Mouse (Mus musculus): ENCODE measurements around the gene Arpp21. TPM values are rescaled to one million over a fixed set of nuclear protein-coding genes. Genes with fewer than 3 reads are reported as not detected.

Arpp21 gene
- polyA plus RNA-seq, 1 experiment from 2014 or later = 27.4 TPM

GRCm38 (mm10) chr9:112233822-112234504, 1.8 kb downstream of the Arpp21 start:
- DNase-seq = no peak
- Histone ChIP-seq H3K27ac (replicated peaks; ENCODE audit: low read depth, low read length) (peak overlapping the region; percentile 93), H3K4me3 (replicated peaks; ENCODE audit: low read depth, low read length) (peak overlapping the region; percentile 64), H3K9ac (replicated peaks; ENCODE audit: low read length) (peak overlapping the region; percentile 90), H3K9me3 (ENCODE audit: control insufficient read depth, low read length) (no peaks in the 10 kb centered on the region), H3K4me1 (ENCODE audit: control insufficient read depth, insufficient read depth, low read length) (0 out of 2 replicates have a peak, but pooled peaks cover 2% of the 10 kb centered on the region), H3K4me2 (ENCODE audit: low read length) (peak overlapping the region; percentile 85), H3K36me3 (ENCODE audit: control insufficient read depth, insufficient read depth, low read length) (no peaks in the 10 kb centered on the region), H3K27me3 (ENCODE audit: control insufficient read depth, insufficient read depth, low read length) (no peaks in the 10 kb centered on the region)
- 17% methylated on average over 12 of the region's 12 CpGs for WGBS
- no peak for ATAC-seq (ENCODE audit: low FRiP score, low TSS enrichment)

GRCm38 (mm10) chr9:112233378-112233777, 2.4 kb downstream of the Arpp21 start:
- H3K9ac ChIP-seq (replicated peaks; ENCODE audit: low read length) = peak overlapping the region; percentile 90
- H3K27ac ChIP-seq (replicated peaks; ENCODE audit: low read depth, low read length) = peak overlapping the region; percentile 93
- 0 out of 2 replicates have a peak, but pooled peaks cover 2% of the 10 kb centered on the region for H3K4me1 ChIP-seq (ENCODE audit: control insufficient read depth, insufficient read depth, low read length)
- peak overlapping the region; percentile 85 for H3K4me2 ChIP-seq (ENCODE audit: low read length)
- 62% methylated on average over 6 of the region's 6 CpGs for WGBS
- ATAC-seq (ENCODE audit: low FRiP score, low TSS enrichment) = no peak
- no peaks in the 10 kb centered on the region for H3K9me3 ChIP-seq (ENCODE audit: control insufficient read depth, low read length)
- no peaks in the 10 kb centered on the region for H3K36me3 ChIP-seq (ENCODE audit: control insufficient read depth, insufficient read depth, low read length)
- H3K4me3 ChIP-seq (replicated peaks; ENCODE audit: low read depth, low read length) = peak overlapping the region; percentile 64
- H3K27me3 ChIP-seq (ENCODE audit: control insufficient read depth, insufficient read depth, low read length) = no peaks in the 10 kb centered on the region
- DNase-seq = no peak

- Histone ChIP-seq H3K36me3 (ENCODE audit: control insufficient read depth, insufficient read depth, low read length) (no peaks in the 10 kb centered on the region), H3K9ac (replicated peaks; ENCODE audit: low read length) (peak overlapping the region; percentile 90), H3K4me2 (ENCODE audit: low read length) (peak overlapping the region; percentile 85), H3K9me3 (ENCODE audit: control insufficient read depth, low read length) (no peaks in the 10 kb centered on the region), H3K27ac (replicated peaks; ENCODE audit: low read depth, low read length) (peak overlapping the region; percentile 93), H3K4me1 (ENCODE audit: control insufficient read depth, insufficient read depth, low read length) (0 out of 2 replicates have a peak, but pooled peaks cover 2% of the 10 kb centered on the region), H3K27me3 (ENCODE audit: control insufficient read depth, insufficient read depth, low read length) (no peaks in the 10 kb centered on the region), H3K4me3 (replicated peaks; ENCODE audit: low read depth, low read length) (peak overlapping the region; percentile 64)
- peak; percentile 46 for DNase-seq
- 61% methylated on average over 8 of the region's 8 CpGs for WGBS
- no peak for ATAC-seq (ENCODE audit: low FRiP score, low TSS enrichment)
These were observed 3.7 kb downstream of the Arpp21 start for GRCm38 (mm10) chr9:112231935-112232575.

- DNase-seq (no peak), ATAC-seq (ENCODE audit: low FRiP score, low TSS enrichment) (no peak)
- Histone ChIP-seq H3K9me3 (ENCODE audit: control insufficient read depth, low read length) (no peaks in the 10 kb centered on the region), H3K4me2 (ENCODE audit: low read length) (peak overlapping the region; percentile 85), H3K9ac (replicated peaks; ENCODE audit: low read length) (no peak overlapping the region), H3K4me3 (replicated peaks; ENCODE audit: low read depth, low read length) (peak overlapping the region; percentile 64), H3K36me3 (ENCODE audit: control insufficient read depth, insufficient read depth, low read length) (no peaks in the 10 kb centered on the region), H3K27ac (replicated peaks; ENCODE audit: low read depth, low read length) (no peak overlapping the region), H3K27me3 (ENCODE audit: control insufficient read depth, insufficient read depth, low read length) (no peaks in the 10 kb centered on the region), H3K4me1 (ENCODE audit: control insufficient read depth, insufficient read depth, low read length) (0 out of 2 replicates have a peak, but pooled peaks cover 2% of the 10 kb centered on the region)
- WGBS = 83% methylated on average over 5 of the region's 5 CpGs
These were observed 4.4 kb downstream of the Arpp21 start for GRCm38 (mm10) chr9:112231383-112231782.

GRCm38 (mm10) chr9:112230716-112231361, 4.9 kb downstream of the Arpp21 start:
- H3K4me1 ChIP-seq (ENCODE audit: control insufficient read depth, insufficient read depth, low read length) = 0 out of 2 replicates have a peak, but pooled peaks cover 2% of the 10 kb centered on the region
- DNase-seq (no peak), ATAC-seq (ENCODE audit: low FRiP score, low TSS enrichment) (no peak)
- peak overlapping the region; percentile 64 for H3K4me3 ChIP-seq (replicated peaks; ENCODE audit: low read depth, low read length)
- no peak overlapping the region for H3K27ac ChIP-seq (replicated peaks; ENCODE audit: low read depth, low read length)
- H3K9ac ChIP-seq (replicated peaks; ENCODE audit: low read length) = no peak overlapping the region
- no peaks in the 10 kb centered on the region for H3K9me3 ChIP-seq (ENCODE audit: control insufficient read depth, low read length)
- H3K4me2 ChIP-seq (ENCODE audit: low read length) = peak overlapping the region; percentile 85
- H3K36me3 ChIP-seq (ENCODE audit: control insufficient read depth, insufficient read depth, low read length) = no peaks in the 10 kb centered on the region
- no peaks in the 10 kb centered on the region for H3K27me3 ChIP-seq (ENCODE audit: control insufficient read depth, insufficient read depth, low read length)
- 90% methylated on average over 4 of the region's 4 CpGs for whole genome bisulfite sequencing

- WGBS = 84% methylated on average over 3 of the region's 3 CpGs
- H3K27ac ChIP-seq (replicated peaks; ENCODE audit: low read depth, low read length) = no peak overlapping the region
- no peak for ATAC-seq (ENCODE audit: low FRiP score, low TSS enrichment)
- H3K4me1 ChIP-seq (ENCODE audit: control insufficient read depth, insufficient read depth, low read length) = no peaks in the 10 kb centered on the region
- no peak overlapping the region for H3K9ac ChIP-seq (replicated peaks; ENCODE audit: low read length)
- H3K4me3 ChIP-seq (replicated peaks; ENCODE audit: low read depth, low read length) = no peak overlapping the region
- H3K4me2 ChIP-seq (ENCODE audit: low read length) = no peak overlapping the region
- no peak for DNase-seq
- no peaks in the 10 kb centered on the region for H3K27me3 ChIP-seq (ENCODE audit: control insufficient read depth, insufficient read depth, low read length)
- no peaks in the 10 kb centered on the region for H3K9me3 ChIP-seq (ENCODE audit: control insufficient read depth, low read length)
- no peaks in the 10 kb centered on the region for H3K36me3 ChIP-seq (ENCODE audit: control insufficient read depth, insufficient read depth, low read length)
These were observed 7.3 kb downstream of the Arpp21 start for GRCm38 (mm10) chr9:112228470-112228869.

- Histone ChIP-seq H3K4me1 (ENCODE audit: control insufficient read depth, insufficient read depth, low read length) (no peaks in the 10 kb centered on the region), H3K27ac (replicated peaks; ENCODE audit: low read depth, low read length) (no peak overlapping the region), H3K36me3 (ENCODE audit: control insufficient read depth, insufficient read depth, low read length) (no peaks in the 10 kb centered on the region), H3K27me3 (ENCODE audit: control insufficient read depth, insufficient read depth, low read length) (no peaks in the 10 kb centered on the region), H3K9me3 (ENCODE audit: control insufficient read depth, low read length) (no peaks in the 10 kb centered on the region), H3K4me3 (replicated peaks; ENCODE audit: low read depth, low read length) (no peak overlapping the region), H3K4me2 (ENCODE audit: low read length) (no peak overlapping the region), H3K9ac (replicated peaks; ENCODE audit: low read length) (no peak overlapping the region)
- no peak for ATAC-seq (ENCODE audit: low FRiP score, low TSS enrichment)
- no peak for DNase-seq
- 88% methylated on average over 13 of the region's 13 CpGs for WGBS
These were observed 8.6 kb downstream of the Arpp21 start for GRCm38 (mm10) chr9:112227174-112227573.

- no peaks in the 10 kb centered on the region for H3K36me3 ChIP-seq (ENCODE audit: control insufficient read depth, insufficient read depth, low read length)
- WGBS = 70% methylated on average over 1 of the region's 1 CpGs
- H3K9ac ChIP-seq (replicated peaks; ENCODE audit: low read length) = no peak overlapping the region
- no peak overlapping the region for H3K27ac ChIP-seq (replicated peaks; ENCODE audit: low read depth, low read length)
- H3K4me1 ChIP-seq (ENCODE audit: control insufficient read depth, insufficient read depth, low read length) = no peaks in the 10 kb centered on the region
- H3K9me3 ChIP-seq (ENCODE audit: control insufficient read depth, low read length) = no peaks in the 10 kb centered on the region
- DNase-seq = no peak
- no peak for ATAC-seq (ENCODE audit: low FRiP score, low TSS enrichment)
- no peak overlapping the region for H3K4me3 ChIP-seq (replicated peaks; ENCODE audit: low read depth, low read length)
- no peaks in the 10 kb centered on the region for H3K27me3 ChIP-seq (ENCODE audit: control insufficient read depth, insufficient read depth, low read length)
- no peak overlapping the region for H3K4me2 ChIP-seq (ENCODE audit: low read length)
These were observed 9.2 kb downstream of the Arpp21 start for GRCm38 (mm10) chr9:112226511-112226910.

Data from midbrain, embryonic 14.5 days (tissue).